Mouse (Mus musculus) left cerebral cortex, adult 6 months (tissue): ENCODE measurements around the gene Trnau1ap. TPM values are rescaled to one million over a fixed set of nuclear protein-coding genes. Genes with fewer than 3 reads are reported as not detected.

Source experiments
- long read RNA-seq, 2 experiments: library from polyadenylated mRNA; unstranded; transcript quantifications; one replicate each; pipeline ENCODE4 v2.0.0; 2019 to 2020
- polyA plus RNA-seq: library from polyadenylated mRNA; unstranded; fragments of <200 nt; fragmentation: Nextera tagmentation; gene quantifications from 2 replicates; pipeline ENCODE4 v1.2.3, GENCODE M21; 2021

Gene Trnau1ap
- 47.1 and 59.3 TPM in 2 replicates for polyA plus RNA-seq
- long read RNA-seq, experiment 1, transcript Trnau1ap-201 (9 exons, 1,130 nt): major isoform, 42 of 76 reads
- long read RNA-seq, experiment 1, transcript Trnau1ap-210 (8 exons, 1,791 nt): minor isoform, 11 of 76 reads
- long read RNA-seq, experiment 1, partial matches to known transcripts: 3 of 76 reads
- long read RNA-seq, experiment 1, other reads (novel, unspliced or antisense): 15 of 76 reads
- long read RNA-seq, experiment 2, transcript Trnau1ap-201 (9 exons, 1,130 nt): major isoform, 39 of 50 reads
- long read RNA-seq, experiment 2, partial matches to known transcripts: 2 of 50 reads
- long read RNA-seq, experiment 2, other reads (novel, unspliced or antisense): 5 of 50 reads

DNA sequence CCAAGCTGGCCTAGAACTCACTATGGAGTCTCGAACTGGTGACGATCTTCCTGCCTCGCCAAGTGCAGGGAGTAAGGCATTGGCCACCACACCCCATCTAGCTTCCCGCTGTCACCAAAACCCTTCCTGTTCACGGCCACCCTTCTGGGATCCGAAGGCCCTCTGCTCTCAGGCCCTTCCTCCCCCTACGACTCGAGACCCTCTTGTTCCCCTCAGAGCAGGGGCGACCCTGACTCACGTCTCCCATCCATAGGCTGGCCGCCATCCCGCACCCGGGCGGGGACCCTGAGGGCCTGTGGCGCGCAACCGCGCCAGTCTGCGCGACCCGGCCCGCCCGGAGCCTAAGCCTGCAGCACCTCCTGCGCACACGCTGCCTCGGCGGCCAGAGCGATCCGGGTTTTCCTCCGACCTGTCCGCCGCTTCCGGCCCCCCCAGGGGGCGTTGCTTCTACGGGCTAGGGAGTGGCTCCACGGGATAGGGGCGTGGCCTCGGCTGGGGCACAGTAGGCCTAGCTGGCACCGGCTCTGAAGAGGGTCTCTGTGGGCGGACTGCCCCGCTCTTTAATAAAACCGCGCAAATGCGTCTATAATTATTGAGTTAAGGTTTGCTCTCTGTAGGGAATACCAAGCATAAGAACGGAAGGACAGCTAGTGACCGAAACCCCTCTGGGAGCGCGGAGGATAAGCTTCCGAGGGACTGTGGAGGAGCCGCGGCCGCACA is at the start of gene Trnau1ap:
Gene Trnau1ap (minus strand): TSS at position 424 of the 720 bp plus-strand sequence.

DNA sequence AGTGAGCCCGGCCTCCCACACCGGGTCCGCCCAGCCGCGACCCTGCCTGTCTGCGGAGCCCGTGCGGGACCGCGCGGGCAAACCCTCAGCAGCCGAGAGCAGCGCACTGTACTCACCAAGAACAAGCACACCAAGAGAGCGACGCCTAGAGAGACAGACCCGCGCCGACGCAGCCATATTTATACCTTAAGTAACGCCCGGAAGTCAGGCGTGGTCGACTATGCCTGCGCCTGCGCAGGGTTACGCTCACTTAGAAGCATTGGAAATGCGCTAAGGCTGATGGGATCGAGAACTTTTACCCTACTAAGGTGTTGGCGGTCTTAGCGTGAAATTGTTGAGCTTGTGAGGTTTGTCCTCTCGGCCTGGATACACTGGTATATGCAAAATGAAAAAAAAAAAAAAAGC is 24.1 kb upstream of the Trnau1ap start, which contains the start of gene Rcc1:
Gene Rcc1 (minus strand): TSS at position 125 of the 405 bp plus-strand sequence.

DNA sequence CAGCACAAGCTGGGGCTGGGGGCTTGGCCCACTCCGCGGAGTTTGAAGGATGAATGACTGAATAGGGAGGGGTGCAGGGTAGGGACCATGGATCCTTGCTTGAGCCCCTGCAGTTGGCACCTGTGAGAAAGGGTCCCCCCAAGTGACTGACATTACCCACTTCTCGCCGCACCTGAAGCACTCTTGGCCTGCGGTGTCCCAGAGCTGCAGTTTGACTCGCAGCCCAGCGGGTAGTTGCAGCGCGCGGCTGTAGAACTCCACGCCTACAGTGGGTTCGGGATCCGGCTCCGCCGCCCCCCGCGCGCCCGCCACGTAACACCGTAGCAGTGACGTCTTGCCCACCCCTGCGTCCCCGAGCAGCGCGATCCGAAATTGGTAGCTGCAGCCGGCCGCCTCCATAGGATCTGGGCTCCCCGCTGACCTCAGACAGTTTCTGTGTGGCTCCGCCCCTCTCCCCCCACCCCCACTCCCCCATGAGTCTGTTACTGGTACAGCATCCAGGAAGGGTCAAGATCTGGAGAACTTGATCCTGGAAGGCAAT is 26.3 kb downstream of the Trnau1ap start, which contains the start of gene Rab42:
Gene Rab42 (minus strand): TSS at position 447 of the 541 bp plus-strand sequence.

DNA sequence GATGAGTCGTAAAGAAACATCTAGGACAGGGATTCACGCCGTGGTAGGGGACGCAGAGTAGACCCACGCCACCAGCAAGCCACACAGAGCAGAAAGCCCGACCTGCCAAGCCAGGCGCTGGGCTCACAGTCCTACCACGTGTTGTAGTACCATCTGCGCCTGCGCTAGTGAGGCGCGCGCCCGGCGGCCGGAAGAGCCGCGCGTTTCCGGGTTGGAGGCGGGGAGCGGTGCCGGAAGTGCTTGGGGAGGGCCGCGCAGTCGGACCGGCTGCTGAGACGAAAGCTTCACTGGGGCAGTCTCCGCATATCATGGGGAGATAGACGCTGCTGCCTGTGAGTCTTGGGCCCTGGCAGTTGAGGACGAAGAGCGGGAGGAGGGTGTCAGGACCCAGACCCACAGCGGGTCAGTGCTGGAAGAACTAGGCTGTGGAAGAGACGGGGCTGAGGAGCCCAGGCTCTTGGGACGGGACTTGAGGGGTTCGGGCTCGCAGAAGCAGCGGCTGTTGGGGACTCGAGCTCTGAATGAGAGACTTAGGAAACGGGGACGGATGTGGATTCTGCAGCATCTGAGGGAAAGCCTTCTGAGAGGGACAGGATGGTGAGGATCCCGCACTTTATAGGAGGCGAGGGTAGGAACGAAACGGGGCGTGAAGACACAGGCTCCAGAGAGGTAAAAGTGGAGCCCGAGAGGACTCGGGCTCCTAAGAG is 55.0 kb downstream of the Trnau1ap start, which contains the start of gene Taf12:
Gene Taf12 (plus strand): TSS at position 220 of the 707 bp plus-strand sequence.

Other genes starting within 250 kb of the Trnau1ap start
- 1.4 and 2.2 TPM in 2 replicates for gene Oprd1, start 185.1 kb downstream of the Trnau1ap start, polyA plus RNA-seq
- gene Ythdf2, start 117.2 kb downstream of the Trnau1ap start, polyA plus RNA-seq: 39.7 and 47.6 TPM in 2 replicates
- gene Gmeb1, start 67.9 kb downstream of the Trnau1ap start, polyA plus RNA-seq: 8.7 and 17.9 TPM in 2 replicates
- 29.4 and 31.9 TPM in 2 replicates for gene Taf12, start 55.2 kb downstream of the Trnau1ap start, polyA plus RNA-seq
- gene Rab42, start 26.2 kb downstream of the Trnau1ap start, polyA plus RNA-seq: 7.7 and 7.9 TPM in 2 replicates
- gene Rcc1, start 24.1 kb upstream of the Trnau1ap start, polyA plus RNA-seq: 6.4 and 7.5 TPM in 2 replicates
- 1.5 and 3.7 TPM in 2 replicates for gene Phactr4, start 93.0 kb upstream of the Trnau1ap start, polyA plus RNA-seq
- 4.9 and 6.2 TPM in 2 replicates for gene Med18, start 134.4 kb upstream of the Trnau1ap start, polyA plus RNA-seq
- gene Sesn2, start 181.0 kb upstream of the Trnau1ap start, polyA plus RNA-seq: 6.4 and 6.9 TPM in 2 replicates
- 1,769 and 1,771 TPM in 2 replicates for gene Atpif1, start 204.1 kb upstream of the Trnau1ap start, polyA plus RNA-seq
- 105 and 106 TPM in 2 replicates for gene Dnajc8, start 206.0 kb upstream of the Trnau1ap start, polyA plus RNA-seq
- 3.0 and 3.7 TPM in 2 replicates for gene Ptafr, start 234.5 kb upstream of the Trnau1ap start, polyA plus RNA-seq